Mouse (Mus musculus) thymus, postnatal 25 days (tissue): ENCODE measurements at regions not wholly inside any gene's neighbourhood (a gene's known extent, or its start where the extent isn't known, plus 50 kb on each side); places are given as distances from the start of the nearest gene placed in this dataset.

Source experiments
- DNase-seq: peaks from one replicate; pipeline ENCODE4 v3.0.0; 2022

DNA sequence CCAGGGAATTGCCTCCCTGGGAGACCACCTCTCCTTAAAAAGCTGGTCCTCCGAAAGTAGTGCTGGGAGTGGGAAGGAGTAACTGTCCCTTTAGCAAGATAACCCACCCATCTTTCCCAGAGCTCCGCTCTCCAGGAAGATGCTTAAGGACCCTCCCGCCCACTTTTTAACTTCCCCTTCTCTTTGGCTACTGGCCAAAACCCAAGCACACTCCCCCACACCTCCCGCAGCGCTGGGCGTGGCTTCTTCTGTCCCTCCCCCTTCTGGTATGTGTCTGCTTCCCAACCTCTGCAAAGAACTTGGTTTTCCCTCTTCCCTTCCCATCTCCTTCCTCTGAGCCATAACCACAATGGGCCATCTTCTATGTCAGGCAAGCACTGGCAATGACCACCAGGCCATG is 85.4 kb downstream of the Rpap3 start:
- DNase-seq: no peak

DNA sequence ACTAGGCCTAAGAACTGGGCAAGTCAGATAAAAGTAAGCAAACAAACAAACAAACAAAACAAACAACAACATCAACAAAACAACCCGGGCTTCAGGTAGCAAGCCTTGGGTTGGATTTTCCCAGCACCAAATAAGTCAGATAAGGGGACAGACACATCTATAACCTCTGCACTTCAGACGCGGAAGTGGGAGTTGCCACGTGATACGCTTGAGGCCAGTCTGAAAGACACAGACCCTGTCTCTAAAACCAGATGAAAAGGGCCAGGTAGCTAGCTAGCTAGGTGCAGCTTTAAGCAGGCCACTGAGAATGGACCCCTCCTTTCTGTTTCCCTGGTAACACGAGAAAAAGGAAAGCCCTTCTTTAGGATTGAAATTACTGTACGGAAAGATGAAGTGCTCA is 85.9 kb downstream of the Rpap3 start:
- DNase-seq: no peak

DNA sequence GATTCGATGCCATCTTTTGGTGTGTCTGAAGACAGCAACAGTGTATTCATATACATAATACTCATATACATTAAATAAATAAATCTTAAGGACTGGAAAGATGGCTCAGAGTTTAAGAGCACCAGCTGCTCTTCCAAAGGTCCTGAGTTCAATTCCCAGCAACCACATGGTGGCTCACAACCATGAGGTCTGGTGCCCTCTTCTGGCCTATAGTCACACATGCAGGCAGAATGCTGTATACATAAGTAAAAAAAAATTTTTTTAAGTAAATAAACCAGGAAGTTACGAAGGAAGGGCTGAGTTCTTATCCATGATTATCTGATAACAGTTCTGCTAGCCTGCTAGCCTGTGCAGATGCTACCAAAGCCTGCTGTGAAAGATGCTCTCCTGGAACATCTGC is 93.3 kb downstream of the Rpap3 start:
- DNase-seq: no peak

DNA sequence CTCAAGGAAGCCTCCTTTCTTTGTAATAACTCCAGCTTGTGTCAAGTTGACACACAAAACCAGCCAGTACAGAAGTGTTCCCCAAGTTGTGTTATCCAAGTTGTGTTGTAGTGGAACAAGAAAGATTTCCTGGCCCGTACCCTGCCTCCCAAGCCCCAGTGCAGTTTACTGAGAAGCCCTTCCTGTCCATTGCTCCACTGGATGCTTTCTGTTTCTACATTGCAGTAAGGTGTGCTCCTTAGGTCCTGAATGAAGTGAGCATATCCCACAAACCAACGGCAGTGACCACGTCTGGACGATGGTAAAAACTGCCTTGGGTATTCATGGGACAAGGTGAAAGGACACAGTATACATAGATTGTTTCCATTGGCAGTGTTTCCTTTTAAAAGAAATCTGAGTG is 94.9 kb downstream of the Rpap3 start:
- no peak for DNase-seq

DNA sequence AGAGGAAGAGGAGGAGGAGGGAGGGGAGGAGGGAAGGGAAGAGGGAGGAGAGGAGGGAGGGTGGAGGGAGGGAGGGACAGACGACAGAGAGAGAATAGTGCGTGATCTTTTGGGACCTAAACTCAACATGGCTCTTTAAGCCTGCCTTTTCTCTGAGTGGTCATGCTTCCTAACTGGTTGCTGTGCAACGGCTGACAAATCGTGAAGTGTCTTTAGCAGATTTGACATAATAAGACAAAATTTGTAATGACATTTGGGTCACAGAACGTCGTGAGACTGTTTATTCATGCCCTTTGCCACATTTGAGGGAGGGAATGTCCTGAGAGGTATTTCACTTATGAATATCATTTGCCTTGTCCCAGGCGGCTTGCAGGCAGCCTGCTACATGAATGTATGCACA is 96.1 kb downstream of the Rpap3 start:
- no peak for DNase-seq

DNA sequence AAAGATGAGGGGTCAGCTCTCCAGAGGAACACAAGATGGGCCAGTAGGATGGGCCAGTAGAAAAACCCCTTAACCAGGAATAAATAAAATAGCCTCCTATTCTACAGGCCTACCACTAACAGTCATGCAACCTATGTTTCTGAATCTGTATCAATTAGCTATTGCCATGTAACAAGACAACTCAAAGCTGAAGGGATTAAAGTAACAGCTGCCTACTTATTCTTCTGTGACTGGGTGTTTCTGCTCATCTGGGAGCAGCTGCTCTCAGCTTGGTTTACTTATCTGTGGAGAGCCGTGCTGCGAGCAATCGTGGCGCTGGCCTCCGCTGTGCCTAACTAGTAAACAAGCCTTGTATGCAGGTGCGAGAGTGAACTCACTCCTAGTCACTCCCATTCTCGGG is 97.0 kb downstream of the Rpap3 start:
- no peak for DNase-seq

DNA sequence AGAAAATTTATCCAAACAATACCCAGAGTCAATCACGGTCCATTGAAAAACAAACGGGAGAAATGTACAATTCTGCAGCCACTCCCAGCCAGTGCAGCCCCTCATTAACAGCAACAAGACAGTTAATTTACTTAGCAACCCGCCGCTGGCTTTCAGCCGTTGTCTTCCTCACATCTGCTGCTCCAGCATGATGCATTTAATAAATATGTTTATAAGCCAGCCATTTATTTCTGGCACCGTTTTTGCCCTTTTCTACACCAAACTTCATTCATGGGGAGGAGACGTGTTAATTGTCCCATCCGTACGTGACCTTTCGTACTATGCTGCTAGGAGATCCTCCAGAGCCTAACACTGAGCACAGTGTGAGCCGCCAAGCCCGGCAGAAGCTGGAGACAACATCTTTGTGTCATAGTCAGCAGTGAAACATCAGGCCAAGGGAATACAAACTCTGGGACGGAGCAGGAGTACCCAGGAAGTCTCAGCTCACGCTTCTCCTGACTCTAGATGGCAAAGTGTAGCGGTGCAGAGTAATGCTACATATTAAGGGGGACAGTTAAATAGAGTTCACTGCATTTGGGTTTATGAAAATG is 97.9 kb downstream of the Rpap3 start:
- no peak for DNase-seq

DNA sequence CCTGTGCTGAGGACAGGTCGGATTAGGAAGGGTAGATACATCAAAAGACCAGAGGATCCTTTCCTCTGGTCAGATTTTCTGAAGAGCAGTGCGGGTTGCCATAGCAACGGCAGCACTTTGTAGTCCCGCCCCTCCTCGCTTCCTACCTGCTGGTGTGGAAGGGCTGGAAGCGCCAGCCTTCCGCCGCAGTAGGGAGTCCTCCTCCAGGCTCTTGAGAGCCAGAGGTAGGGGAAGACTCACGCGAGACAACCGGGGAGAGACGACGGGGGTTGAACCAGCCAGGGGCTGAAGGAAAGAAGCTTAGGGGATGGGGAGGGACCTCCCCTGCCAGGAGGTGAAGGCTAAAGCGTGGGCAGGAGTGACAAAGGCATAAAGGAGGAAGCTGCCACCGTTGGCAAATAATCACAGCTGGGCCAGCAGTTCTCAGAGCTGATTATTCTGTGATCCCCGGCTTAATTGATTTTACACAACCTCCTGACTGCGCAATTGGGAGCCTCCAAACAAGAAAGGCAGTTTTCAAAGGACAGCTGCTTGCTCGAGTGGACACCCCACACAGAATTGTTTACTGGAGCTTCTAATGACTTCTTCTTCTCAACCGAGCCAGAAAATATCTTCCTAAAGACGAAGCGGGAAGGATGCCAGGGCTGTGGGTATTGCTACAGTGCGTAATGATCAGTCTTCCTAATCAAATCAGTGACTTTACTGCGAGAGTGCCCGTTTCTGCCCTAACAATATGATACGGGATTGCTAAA is 98.8 kb downstream of the Rpap3 start:
- DNase-seq: peak; percentile 18

DNA sequence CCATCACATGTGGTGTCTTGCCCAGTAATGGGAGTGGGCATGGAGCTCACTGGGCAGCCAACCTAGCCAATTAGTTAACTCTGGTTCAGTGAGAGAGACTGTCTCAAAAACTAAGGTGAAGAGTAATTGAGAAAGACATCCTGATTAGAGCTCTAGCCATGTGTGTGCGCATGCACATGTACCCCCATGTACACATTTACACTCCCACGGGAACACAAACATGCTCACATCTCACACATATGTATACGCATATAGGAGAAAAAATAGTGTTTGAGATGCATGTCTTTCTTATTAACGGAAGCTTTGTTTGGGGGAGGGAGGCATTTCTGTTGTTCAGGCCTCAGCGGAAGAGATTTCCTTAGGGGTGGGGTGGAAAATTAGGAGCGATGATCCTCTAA is 99.4 kb downstream of the Rpap3 start:
- no peak for DNase-seq

DNA sequence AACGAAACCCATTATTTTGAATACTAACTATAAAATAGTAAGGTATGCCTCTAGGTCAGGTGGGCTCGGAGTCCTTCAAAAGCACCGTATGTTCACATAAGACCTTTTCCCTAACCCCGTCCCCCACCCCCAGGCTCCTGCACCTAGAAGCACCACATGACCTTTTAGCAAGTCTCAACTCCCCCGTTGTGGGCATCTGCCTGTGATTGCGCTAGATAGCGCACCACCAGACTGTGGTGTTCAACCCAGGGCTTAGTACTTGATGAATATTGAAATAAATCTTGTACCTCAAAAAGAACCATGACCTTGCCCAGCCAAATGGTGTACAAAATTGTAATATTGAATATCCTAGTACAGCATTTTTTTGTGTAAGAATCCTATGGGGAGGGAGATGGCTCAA is 99.8 kb downstream of the Rpap3 start:
- DNase-seq: no peak

DNA sequence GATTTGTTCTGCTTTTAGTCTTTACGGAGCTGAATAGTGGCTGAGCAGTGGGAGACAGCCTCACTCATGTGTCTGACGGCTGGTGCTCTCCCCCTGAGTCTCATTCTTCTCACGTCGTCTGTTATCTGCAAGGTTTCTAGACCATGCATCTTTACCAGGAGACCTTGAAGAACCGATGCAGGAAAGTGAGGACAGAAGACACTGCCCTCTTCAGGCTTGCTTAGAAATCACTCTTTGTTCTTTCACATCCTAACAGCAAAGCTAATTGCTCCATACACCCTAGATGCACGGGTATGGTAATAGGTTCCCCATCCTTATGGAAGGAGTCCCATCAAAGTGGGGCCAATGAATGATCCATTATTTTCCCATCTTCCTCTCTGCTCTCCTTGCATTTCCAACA is 102.1 kb downstream of the Rpap3 start:
- no peak for DNase-seq

DNA sequence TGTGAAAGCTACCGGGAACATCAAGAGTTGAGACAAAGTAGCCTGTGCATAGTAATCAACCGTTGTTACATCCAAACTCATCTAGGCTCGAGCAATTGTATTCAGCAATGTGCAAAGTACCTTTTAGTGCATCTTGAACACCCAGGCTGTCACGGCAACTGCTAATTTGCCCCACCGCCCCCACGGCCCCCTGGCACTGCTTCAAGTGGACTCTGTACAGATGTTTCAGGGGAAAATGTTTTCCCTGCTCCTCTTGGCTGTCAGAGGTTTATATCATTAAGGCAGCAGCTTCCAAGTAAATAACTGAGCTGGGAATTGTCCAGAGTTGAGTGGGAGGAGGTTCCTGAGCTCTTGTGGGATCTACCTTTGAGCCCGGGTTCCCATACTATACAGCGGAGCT is 107.4 kb downstream of the Rpap3 start:
- DNase-seq: no peak

DNA sequence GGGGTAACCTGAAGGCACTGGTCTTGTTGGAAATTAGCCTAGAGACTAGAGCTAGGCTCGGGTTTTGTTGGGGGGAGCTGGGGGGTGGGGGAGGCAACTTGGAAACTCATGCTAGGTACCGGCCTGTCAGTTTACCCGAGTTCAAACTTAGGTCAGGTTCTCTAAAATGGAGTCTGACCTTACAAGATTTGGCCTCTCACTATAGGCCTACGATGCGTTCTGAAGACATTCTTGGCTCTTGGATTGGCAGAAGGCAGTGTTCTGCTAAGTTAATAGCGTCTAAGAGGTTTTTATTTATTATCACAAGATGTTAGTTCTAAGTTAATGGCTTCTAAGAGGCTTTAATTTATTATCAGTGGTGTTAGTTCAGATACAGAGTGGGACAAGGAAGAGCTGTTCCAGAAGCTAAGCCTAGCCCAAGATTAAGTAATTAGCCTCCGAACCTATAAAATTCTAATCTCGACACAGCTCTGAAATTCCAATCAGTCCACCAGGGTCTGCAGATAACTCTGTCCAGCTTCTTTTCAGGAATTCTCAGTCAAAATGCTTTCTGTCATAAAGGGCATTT is 109.0 kb downstream of the Rpap3 start:
- DNase-seq: no peak

DNA sequence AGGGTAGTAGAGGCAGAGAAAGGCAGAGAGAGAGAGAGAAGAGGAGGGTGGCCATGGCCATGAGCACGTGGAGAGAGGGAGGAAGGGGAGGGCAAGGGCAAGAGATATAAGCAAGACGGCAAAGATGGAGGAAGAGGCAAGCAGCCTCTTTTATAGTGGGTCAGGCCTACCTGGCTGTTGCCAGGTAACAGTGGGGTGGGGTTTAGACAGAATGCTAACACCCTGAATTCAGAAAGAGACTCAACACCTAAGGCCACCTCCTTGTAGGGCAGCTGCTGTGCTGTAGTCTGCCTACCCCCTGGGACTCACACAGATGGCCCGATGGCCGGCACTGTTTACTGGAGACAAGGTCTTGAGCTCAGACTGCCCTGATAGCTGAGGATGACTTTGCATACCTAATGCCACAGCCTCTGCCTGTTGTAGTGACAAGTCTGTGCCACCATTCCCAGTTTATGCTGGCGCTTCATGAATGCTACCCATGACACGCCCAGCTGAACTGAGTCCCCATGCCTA is 110.3 kb downstream of the Rpap3 start:
- no peak for DNase-seq

DNA sequence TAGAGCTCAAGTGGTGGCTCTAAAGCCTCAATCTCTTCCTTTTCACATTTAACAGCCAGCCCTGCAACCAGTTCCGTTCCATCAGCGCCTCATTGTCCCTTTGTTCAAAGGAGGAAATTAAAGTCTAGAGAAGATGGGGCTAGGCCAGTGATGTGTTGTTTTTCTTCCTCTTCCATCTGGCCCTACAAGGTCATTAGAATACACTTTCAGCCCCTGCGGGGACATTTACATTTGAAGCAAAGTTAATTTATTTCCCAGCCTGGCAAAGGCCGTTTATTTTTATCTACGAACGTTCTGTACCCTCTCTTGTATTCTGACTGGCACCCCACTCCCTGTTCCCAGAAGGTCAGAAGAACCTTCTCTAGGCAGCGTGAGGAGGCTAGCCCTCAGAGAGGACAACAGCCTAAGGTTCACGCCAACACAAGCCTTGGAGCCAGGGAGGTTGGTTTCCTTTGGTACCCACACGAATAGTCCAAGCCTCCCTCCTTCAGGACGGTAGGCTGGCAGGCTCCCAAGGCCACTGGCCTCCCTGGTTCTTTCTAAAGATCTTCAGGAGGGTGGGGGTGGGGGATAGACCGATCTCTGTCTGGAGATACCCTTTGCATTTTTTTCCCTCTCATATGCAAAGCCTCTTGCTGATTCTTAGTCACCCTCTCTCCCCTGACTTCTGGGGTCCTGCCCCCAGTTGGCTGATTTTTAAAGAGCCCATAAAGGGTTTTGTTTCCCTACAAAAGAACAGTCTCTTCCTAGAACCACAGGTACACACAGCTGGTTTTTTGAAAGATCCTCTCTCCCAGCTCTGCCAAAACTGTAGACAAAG is 111.6 kb downstream of the Rpap3 start:
- DNase-seq: no peak

DNA sequence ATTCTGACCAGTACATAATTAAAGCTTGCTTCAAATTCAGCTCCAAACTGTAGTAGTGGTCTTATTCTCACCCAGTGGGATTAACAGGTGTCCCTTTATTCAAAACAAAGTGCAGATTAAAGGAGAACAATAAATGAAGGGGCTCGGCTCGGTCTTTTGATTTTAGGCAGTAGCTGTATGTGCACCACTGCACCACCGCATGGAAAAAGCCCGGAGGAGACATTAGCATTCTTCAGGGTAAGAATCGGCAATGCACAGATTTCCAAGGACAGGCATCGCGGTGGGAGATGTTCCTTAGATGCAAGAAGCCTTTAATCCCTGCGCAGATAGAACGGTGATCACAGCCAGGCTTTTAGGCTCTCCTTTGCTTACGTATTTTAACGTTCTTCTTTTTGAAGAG is 112.8 kb downstream of the Rpap3 start:
- no peak for DNase-seq

DNA sequence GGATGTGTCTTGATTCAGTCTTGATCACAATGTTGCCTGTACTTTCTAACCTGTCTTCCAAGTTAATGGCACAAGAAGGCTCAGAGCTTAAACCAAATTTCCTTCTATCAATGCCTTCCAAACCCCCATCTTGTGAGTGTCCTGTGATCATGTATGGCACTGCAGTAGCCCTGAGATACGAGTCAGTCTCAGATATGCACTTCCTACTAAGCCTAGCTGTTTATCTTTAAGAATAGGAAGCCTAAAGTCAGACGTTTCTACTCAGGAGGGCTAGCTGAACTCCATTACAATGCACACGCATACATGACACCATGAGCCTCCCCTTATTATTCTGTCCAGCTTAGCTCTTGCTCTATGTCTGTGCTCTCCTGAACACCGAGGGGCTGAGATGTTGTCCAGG is 114.2 kb downstream of the Rpap3 start:
- no peak for DNase-seq

DNA sequence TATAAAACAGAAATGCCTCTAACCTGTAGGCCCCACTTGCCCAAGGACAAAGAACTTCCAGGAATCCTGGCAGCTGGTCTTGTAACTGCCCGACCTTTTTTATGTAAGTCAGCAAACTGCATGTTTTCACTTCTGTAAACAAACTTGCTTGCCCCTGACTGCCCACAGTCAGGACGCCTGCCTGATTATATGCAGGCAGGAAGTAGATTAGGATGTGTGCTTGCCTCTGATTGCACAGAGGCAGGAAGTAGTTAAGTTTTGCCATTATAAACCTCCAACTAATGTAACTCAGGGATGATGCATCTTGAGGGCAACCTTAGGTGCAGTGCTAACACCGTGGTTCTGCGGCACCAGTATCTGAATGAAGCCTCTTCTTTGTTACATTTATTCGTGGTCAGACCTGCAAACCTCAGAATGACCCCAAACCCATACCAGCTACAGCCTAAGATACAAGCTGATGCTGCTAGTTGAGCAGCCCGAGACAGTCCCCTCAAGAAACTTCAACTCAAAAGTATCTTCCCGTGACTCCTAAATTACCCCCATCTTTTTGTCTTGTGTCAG is 114.8 kb downstream of the Rpap3 start:
- DNase-seq: no peak

DNA sequence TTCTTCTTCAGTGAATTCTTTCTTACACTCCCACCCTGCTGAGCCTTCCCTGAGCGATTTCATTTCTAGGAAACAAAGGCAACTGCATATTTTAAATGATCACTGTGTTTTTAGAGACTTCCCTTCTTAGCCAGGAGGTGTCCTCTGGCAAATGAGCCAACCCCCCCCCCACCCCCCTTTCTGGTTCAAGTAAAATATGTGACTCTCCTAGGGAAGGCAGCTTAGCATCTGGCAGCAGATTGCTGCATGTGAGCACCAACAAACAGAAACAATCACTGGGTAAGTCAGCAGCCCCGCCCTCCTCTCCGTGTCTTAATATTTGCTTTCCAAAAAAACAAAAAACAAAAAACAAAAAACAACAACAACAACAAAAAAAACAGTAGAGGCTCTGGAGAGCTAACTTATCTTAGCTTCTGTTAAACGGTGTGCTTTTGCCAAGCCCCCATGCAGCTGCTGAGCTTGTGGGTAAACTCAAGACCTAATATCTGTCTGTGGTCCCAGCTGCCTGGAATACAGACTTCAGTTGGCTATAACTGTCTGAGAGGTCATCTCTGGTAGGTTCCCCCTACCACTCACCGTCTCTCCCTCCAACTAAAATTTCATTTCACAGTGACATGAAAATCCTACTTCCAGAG is 117.9 kb downstream of the Rpap3 start:
- DNase-seq: no peak

DNA sequence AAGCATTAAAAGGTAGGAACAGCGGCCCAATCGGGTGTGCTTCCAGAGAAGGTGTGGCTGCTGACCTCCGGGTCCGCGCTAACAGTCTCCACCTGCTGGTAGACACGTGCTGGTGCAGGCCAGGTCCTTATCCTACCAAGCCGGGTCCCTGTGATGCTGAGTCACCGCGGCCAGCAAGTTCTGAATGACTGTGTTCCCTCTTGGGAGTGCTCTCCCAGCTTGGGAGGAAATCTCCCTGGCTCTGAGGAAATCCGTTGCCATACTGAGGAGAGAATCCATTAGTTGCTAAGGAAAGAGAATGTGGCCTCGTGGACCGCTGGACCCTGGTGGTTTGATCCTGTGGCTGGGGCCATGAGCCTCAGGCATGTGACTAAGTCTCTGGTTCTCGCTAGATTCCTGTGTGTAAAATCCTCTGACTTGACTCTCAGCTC is 123.9 kb downstream of the Rpap3 start:
- DNase-seq: peak; percentile 84

DNA sequence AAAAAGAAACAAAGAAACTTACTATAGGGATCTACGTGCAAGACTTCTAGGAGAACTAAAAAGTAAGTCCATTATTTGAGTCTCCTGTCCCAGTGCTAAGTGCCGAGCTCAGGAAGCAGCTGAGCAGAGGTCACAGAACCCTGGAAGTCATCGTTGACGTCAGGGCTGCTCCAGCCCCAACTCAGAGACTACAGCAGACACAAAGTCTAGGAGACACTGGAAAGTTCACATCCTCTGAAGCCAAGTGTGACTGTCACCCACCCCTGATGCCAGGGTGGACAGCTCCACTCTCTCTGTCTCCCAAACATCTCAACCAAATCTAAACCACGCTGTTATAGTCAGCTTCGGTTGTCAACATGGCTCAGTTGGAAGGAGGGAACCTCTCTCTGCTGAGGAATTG is 124.9 kb downstream of the Rpap3 start:
- DNase-seq: no peak

DNA sequence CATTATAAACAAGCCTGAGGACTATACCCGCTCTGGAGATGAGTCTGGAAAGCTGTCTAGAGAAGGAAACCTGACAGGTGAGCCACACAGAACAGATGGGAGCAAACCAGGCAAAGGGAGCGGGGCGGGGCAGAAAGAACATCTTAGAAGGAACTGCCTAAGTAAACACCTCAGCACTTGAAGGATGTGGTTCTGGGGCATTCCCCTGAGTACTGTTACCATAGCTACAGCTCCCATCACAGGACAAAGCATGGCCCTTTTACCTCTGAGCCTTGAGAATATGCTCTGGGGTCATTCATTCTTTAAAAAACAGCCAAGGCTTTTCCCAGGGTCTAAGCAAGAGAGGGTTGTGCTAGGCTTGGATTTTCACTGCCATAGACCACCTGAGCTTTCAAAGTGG is 127.6 kb downstream of the Rpap3 start:
- peak; percentile 18 for DNase-seq

DNA sequence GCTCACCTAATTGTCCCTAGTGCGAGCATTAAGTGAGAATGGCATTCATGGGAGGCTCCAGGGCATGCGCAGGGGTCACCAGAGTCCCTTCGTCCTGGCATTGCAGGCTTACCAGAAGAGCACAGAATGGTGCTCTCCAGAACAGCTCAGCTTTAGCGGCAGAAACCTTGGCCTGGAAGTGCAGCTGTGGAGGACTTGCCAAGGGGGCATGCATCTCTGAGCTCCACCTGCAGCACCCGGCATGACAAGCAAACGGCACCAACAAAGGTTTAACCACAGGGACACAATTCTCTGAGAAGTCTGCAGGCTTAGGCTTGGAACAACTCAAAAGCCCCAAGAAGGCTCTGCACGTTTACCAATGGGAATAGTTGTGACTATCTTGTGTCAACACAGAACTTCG is 128.4 kb downstream of the Rpap3 start:
- DNase-seq: peak; percentile 43
